Mouse (Mus musculus) forebrain, embryonic 13.5 days (tissue): ENCODE measurements around the gene Mta1. TPM values are rescaled to one million over a fixed set of nuclear protein-coding genes. Genes with fewer than 3 reads are reported as not detected.

Source experiments
- ATAC-seq: fragments of 200-750 bp; cut with Nextera tagmentation; 2 replicates; pipeline ENCODE4 v1.8.0; 2017
- H3K27ac ChIP-seq: fragments of 300-500 bp; sonication (generic); 2 replicates; pipeline ENCODE4 v1.5.1; 2015; ENCODE audit warnings: inconsistent platforms, mild to moderate bottlenecking, moderate library complexity
- H3K27me3 ChIP-seq: fragments of 300-500 bp; sonication (generic); 2 replicates; pipeline ENCODE4 v1.6.1; 2015; ENCODE audit warnings: mild to moderate bottlenecking, inconsistent platforms
- H3K36me3 ChIP-seq: fragments of 300-500 bp; sonication (generic); 2 replicates; pipeline ENCODE4 v1.6.1; 2015; ENCODE audit warnings: mild to moderate bottlenecking, inconsistent platforms; ENCODE audit not compliant: poor library complexity, severe bottlenecking
- H3K4me1 ChIP-seq: fragments of 300-500 bp; sonication (generic); 2 replicates; pipeline ENCODE4 v1.6.1; 2015; ENCODE audit warnings: inconsistent platforms
- H3K4me2 ChIP-seq: fragments of 300-500 bp; sonication (generic); 2 replicates; pipeline ENCODE4 v1.6.1; 2015; ENCODE audit warnings: inconsistent platforms, mild to moderate bottlenecking, moderate library complexity
- H3K4me3 ChIP-seq: fragments of 300-500 bp; sonication (generic); 2 replicates; pipeline ENCODE4 v1.5.1; 2015; ENCODE audit warnings: mild to moderate bottlenecking, inconsistent platforms
- H3K9ac ChIP-seq: fragments of 300-500 bp; sonication (generic); 2 replicates; pipeline ENCODE4 v1.6.1; 2015; ENCODE audit warnings: mild to moderate bottlenecking, inconsistent platforms
- H3K9me3 ChIP-seq: fragments of 300-500 bp; sonication (generic); replicated peaks from 2 replicates; pipeline ENCODE4 v1.6.1; 2016; ENCODE audit warnings: inconsistent platforms
- WGBS: fragments of 180-500 bp; shearing (Covaris S2); methylation state at CpG from one replicate; pipeline ENCODE4 v1.1.7; 2015; 5-methylcytosine and 5-hydroxymethylcytosine counted together
- polyA plus RNA-seq: library from polyadenylated mRNA; unstranded; fragments of >200 nt; fragmentation: Nextera tagmentation; extraction: Ambion mirVana; gene quantifications from 2 replicates; pipeline ENCODE4 v1.2.1, GENCODE M21; 2015

The Mta1 gene
- polyA plus RNA-seq, 1 experiment from 2014 or later, result 19.5 TPM

DNA sequence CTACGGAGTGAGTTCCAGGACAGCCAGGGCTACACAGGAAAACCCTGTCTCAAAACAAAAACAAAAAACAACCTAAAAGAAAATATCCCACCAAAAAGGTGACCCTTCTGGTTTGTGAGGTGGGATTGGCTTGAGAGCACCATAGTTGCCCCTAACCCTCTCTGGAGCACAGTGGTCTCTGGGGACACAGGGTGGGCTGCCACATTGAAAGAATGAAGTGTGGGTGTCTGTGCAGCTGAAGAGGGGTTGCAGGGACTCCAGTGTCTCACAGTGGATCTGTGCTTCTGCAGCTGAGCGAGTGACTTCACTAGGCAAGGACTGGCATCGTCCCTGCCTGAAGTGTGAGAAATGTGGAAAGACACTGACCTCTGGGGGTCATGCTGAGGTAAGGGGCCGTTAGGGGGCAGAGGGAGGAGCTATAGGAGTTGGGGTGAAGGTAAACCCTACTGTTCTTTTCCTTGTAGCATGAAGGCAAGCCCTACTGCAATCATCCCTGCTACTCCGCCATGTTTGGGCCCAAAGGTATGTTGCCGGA lies 55.0 kb downstream of the Mta1 start:
- 85% methylated on average over 6 of the region's 6 CpGs for WGBS
- Histone ChIP-seq H3K9me3 (no peaks in the 10 kb centered on the region), H3K4me1 (peaks cover 48% of the 10 kb centered on the region), H3K9ac (no peak overlapping the region), H3K27ac (no peak overlapping the region), H3K36me3 (no peaks in the 10 kb centered on the region), H3K4me2 (no peak overlapping the region), H3K27me3 (peaks cover 45% of the 10 kb centered on the region), H3K4me3 (no peak overlapping the region)
- ATAC-seq, result no peak

DNA sequence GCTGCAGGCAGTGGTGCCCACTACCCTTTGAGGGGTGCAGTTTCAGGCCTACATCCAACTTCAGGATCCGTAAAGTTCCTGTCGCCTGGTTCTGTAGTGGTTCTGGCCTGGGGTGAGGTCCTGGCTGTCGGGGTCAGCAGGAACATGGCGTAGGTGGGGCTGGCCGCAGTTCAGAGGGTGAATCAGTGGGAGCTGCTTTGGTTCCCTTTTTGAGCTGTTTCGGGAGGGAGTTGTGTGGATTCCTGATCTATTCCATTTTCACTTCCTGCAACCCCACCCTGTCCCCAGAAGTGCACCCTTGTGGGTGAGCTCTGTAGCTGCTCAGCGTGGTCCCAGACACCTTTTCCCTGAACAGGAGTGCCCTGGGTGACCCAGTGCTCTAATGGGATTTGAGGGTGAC lies 55.9 kb downstream of the Mta1 start:
- Histone ChIP-seq H3K4me2 (no peak overlapping the region), H3K4me1 (peaks cover 41% of the 10 kb centered on the region), H3K9me3 (no peaks in the 10 kb centered on the region), H3K36me3 (no peaks in the 10 kb centered on the region), H3K4me3 (no peak overlapping the region), H3K27ac (no peak overlapping the region), H3K27me3 (peaks cover 38% of the 10 kb centered on the region), H3K9ac (no peak overlapping the region)
- ATAC-seq, result no peak
- 90% methylated on average over 7 of the region's 7 CpGs for WGBS

DNA sequence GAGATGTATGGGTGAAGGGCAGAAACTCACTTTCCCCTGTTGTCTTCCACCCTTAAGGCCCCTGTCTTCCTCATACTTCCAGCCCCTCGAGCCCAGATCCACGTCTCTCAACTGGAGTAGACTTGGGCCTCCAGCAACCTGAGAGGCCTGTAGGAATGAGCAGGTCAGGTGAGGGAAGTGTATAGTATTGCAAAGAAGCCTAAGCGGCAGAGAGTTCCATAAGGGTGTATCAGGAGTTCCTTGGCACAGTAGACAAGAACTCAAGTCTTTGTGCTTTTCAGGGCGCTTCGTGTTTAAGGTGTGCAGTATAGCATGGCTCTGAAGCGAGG lies 56.6 kb downstream of the Mta1 start:
- peak overlapping the region; percentile 61; the same call in 1 of the 2 replicates for H3K4me3 ChIP-seq
- no peak overlapping the region for H3K27ac ChIP-seq
- ATAC-seq, result no peak
- no peaks in the 10 kb centered on the region for H3K9me3 ChIP-seq
- no peak overlapping the region for H3K9ac ChIP-seq
- 80% methylated on average over 6 of the region's 6 CpGs for WGBS
- H3K4me2 ChIP-seq, result peak overlapping the region; percentile 92
- no peaks in the 10 kb centered on the region for H3K36me3 ChIP-seq
- H3K4me1 ChIP-seq, result peaks cover 35% of the 10 kb centered on the region
- H3K27me3 ChIP-seq, result peaks cover 38% of the 10 kb centered on the region

DNA sequence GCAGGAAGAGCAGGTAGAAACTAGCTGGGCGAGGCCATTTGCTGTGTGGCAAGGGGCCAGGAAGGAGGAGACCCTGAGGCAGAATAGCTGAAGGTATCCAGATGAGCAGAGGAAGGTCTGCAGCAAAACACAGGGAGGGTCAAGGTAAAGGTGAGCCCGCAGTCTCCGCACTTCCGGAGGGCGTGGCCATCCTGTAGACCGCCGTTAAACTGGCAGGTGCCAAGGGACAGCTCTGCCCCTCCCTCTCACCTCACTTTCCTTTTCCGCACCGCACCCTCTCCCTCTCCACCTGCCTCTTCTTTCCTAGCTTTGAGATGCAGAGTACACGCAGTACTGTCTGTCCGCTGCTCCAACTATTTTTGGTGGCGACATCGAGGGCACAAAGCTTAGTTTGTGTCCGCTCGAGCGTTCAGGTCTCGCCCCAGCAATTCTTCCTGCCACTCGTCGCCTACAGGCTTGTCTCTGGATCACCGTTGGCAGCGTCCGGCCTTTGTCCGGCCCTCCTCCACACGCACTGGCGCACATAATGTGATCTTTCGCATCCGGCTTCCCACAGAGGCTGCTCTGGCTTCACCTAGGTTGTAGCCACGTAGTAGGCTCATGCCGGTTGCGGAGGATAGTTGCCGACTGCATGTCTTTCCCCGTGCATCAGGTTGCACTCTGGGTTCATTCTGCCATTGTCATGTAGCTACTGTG lies 57.1 kb downstream of the Mta1 start:
- ATAC-seq, result peak; percentile 0
- WGBS, result 5% methylated on average over 32 of the region's 32 CpGs
- no peaks in the 10 kb centered on the region for H3K9me3 ChIP-seq
- H3K4me1 ChIP-seq, result peaks cover 35% of the 10 kb centered on the region
- H3K9ac ChIP-seq, result peak overlapping the region; percentile 63
- peaks cover 38% of the 10 kb centered on the region for H3K27me3 ChIP-seq
- peak overlapping the region; percentile 92 for H3K4me2 ChIP-seq
- H3K36me3 ChIP-seq, result 0 out of 2 replicates have a peak, but pooled peaks cover 4% of the 10 kb centered on the region
- peak overlapping the region; percentile 61 for H3K4me3 ChIP-seq
- peak overlapping the region; percentile 54 for H3K27ac ChIP-seq

DNA sequence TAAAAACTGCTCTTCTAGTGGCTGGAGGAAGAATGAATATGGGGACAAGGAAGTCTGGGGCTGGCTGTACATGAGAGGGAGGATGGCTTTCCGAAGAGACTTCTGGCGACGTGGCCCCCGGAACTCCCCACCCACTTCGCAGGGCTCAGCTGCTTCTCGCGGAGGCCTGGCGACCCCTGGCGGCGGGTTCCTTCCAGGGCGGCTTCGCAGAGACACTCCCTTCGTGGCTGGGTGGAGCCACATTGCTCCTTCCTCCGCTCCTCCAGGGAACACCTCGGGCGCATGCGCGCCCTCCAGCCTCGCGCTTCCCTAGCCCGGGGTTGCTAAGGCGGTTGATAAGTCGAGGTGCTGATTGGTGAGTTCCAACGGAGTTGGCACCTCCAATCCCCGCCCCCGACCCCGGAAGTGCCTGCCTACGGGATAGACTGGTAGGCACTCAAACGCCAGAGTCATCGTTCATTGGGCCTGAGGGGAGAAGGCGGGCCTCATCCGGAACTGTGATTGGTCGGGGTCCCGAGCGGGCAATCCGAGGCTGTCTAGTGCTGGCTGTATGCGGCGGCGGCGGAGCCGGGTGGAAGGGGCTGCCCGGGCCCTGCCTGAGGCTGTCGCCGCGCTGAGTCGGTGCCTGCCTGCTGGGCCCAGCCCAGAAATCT lies 57.9 kb downstream of the Mta1 start, which contains the start of gene Tedc1:
Gene Tedc1 (plus strand): TSS at position 535 of the 653 bp plus-strand sequence.
- Histone ChIP-seq H3K4me1 (peaks cover 35% of the 10 kb centered on the region), H3K4me2 (peak within 1 kb of the TSS; percentile 92), H3K9ac (peak within 1 kb of the TSS; percentile 65), H3K4me3 (peak within 1 kb of the TSS; percentile 61), H3K27ac (peak within 1 kb of the TSS; percentile 54), H3K27me3 (peaks cover 30% of the 10 kb centered on the region), H3K9me3 (no peaks in the 10 kb centered on the region), H3K36me3 (0 out of 2 replicates have a peak, but pooled peaks cover 6% of the 10 kb centered on the region)
- 1% methylated on average over 46 of the region's 46 CpGs for WGBS
- ATAC-seq, result peak; percentile 98

DNA sequence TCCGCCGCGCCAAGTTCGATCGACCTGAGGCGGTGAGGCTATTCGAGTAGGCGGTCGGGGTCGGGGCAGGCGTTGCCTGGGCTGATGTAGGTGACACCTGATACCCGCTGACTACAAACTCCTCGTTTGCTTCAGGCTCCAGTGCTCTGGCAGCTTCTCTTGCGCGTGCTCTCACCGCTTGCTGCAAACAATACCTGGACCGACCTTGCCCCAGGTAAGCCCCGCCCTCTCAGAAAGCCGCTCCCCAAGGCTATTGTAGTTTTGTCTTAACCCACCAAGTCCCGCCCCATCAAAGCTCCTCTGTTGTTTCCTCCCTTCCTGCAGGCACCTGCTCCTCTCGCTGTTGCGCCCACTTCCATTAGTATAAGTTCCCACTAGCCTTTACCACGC lies 58.5 kb downstream of the Mta1 start:
- no peak overlapping the region for H3K27ac ChIP-seq
- no peak for ATAC-seq
- H3K9ac ChIP-seq, result peak overlapping the region; percentile 65
- H3K36me3 ChIP-seq, result peaks cover 11% of the 10 kb centered on the region; the same call in 1 of the 2 replicates
- H3K4me3 ChIP-seq, result peak overlapping the region; percentile 61
- under 1% methylated on average over 23 of the region's 23 CpGs for WGBS
- peaks cover 31% of the 10 kb centered on the region for H3K4me1 ChIP-seq
- H3K4me2 ChIP-seq, result peak overlapping the region; percentile 92
- H3K27me3 ChIP-seq, result peaks cover 25% of the 10 kb centered on the region
- H3K9me3 ChIP-seq, result no peaks in the 10 kb centered on the region

DNA sequence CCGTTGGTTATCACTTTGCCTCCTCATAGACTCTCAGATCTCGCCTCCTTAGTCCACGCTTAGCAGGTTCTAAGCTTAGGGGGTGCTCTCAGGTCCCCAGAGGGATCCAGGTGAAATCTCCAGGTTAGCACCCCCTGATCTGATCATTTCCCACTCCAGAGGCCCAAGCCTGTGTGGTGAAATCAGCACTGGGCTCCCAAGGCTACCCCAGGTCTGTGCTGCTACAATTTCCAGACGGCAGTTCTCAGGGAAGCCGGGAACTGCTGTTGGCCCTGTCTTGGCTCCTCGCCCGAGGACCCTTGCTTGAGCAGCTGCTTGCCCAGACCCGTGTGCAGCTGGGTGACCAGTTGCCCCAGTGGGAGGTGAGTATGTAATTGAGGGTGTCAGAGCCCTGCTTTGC lies 58.9 kb downstream of the Mta1 start:
- H3K4me3 ChIP-seq, result peak overlapping the region; percentile 61
- H3K9ac ChIP-seq, result peak overlapping the region; percentile 65
- peaks cover 20% of the 10 kb centered on the region for H3K27me3 ChIP-seq
- H3K27ac ChIP-seq, result no peak overlapping the region
- 29% methylated on average over 8 of the region's 8 CpGs for WGBS
- no peaks in the 10 kb centered on the region for H3K9me3 ChIP-seq
- H3K4me1 ChIP-seq, result peaks cover 27% of the 10 kb centered on the region
- peak overlapping the region; percentile 92 for H3K4me2 ChIP-seq
- peaks cover 16% of the 10 kb centered on the region for H3K36me3 ChIP-seq
- no peak for ATAC-seq

DNA sequence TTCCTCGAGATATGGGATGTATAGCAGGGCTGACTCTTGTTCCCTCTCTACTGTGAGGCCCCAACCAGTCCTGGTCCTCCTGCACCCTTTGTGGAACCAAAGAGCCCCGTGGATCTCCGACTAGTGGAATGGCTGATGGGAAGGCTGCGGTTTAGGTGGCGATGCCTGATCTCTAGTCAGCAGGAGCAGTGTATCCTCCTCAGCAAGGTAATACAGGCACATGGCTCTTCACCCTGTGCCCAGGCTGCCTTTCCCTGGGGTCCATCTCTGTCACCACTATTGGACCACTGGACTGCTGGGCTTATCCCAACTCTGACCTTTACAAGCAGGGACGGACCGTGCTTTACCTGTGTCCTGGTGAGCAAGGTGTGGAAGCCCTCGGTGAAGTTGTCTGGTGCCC lies 59.4 kb downstream of the Mta1 start:
- Histone ChIP-seq H3K4me2 (peak overlapping the region; percentile 92), H3K9ac (peak overlapping the region; percentile 65; the same call in 1 of the 2 replicates)
- WGBS, result 92% methylated on average over 8 of the region's 8 CpGs

DNA sequence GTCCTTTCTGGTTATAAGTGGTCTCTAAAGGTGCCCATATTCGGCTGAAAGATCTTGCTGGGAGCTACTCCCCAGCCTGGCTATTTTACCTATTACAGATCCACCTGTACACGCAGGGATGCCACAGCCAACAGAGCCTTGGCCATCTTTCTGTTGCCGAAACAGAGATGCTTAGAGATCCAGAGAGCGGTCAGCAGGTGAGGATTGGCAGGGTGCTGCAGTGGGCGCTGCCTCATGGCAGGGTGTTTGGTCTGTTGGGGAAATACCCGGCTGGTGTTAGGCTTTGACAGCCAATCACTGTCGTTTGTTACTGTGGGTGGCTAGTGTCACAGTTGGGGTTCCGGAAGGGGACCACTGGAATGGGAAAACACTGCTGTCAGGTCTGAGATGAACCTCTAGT lies 59.9 kb downstream of the Mta1 start:
- H3K9ac ChIP-seq, result no peak overlapping the region

More for the DNA sequence above, 59.4 kb downstream of the Mta1 start:
- peak overlapping the region; percentile 61; the same call in 1 of the 2 replicates for H3K4me3 ChIP-seq
- H3K27me3 ChIP-seq, result peaks cover 15% of the 10 kb centered on the region
- H3K27ac ChIP-seq, result no peak overlapping the region
- peaks cover 25% of the 10 kb centered on the region for H3K4me1 ChIP-seq
- peaks cover 21% of the 10 kb centered on the region for H3K36me3 ChIP-seq
- no peak for ATAC-seq
- H3K9me3 ChIP-seq, result no peaks in the 10 kb centered on the region

DNA sequence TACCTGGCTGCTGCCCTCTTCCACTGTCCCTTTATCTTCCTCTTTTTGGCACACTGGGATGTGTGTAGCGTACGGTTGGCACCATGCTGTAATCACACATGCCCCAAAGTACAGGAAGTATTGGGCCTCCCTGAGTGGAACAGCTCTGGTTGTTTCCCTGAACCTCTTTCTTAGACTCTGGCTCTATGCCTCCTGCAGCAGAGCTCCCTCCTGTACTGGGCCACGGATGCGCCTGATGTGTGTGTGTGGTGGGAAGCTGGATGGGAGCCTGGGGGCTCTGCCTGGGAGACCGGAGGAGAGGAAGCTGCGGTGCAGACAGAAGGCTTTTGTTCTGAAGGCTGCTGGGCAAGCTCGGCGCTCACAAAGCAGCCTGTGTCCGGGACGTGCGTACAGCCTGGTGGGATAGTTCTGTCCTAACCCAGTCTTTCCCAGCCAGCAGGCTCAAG lies 65.5 kb downstream of the Mta1 start:
- 68% methylated on average over 11 of the region's 11 CpGs for WGBS
- H3K9ac ChIP-seq, result 0 out of 2 replicates have a peak overlapping the region, but pooled peaks have one; percentile 26

More for the DNA sequence above, 59.9 kb downstream of the Mta1 start:
- Histone ChIP-seq H3K4me2 (peak overlapping the region; percentile 92; the same call in 1 of the 2 replicates), H3K36me3 (peaks cover 26% of the 10 kb centered on the region), H3K4me3 (no peak overlapping the region), H3K27ac (no peak overlapping the region), H3K4me1 (peaks cover 25% of the 10 kb centered on the region), H3K27me3 (peaks cover 11% of the 10 kb centered on the region), H3K9me3 (no peaks in the 10 kb centered on the region)
- no peak for ATAC-seq
- 91% methylated on average over 8 of the region's 8 CpGs for WGBS

DNA sequence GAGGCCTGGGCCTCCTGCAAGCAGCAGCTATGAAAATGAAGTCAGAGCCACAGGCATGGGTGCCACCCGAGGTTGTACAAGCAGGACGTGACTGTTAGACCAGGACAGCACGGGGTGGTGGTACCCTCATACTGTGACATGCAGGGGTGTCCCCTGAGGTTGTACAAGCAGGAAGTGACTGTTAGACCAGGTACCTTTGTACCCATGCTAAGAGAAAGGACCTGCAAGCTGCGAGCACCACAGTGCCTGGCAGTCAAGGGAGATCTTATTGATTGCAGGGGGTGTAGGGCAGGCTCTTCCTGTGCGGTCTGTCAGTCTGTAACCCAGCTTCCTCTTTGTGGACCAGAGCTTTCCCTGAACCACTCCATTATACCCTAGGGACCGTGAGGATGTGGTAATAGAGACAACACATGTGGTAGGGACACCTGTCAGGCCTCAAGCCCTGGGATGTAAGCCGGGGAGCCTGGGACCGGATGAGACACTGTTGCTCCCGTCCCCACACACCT lies 70.0 kb downstream of the Mta1 start:
- WGBS, result 87% methylated on average over 9 of the region's 9 CpGs
- Histone ChIP-seq H3K27ac (no peak overlapping the region), H3K4me2 (no peak overlapping the region), H3K36me3 (peaks cover 13% of the 10 kb centered on the region), H3K4me1 (no peaks in the 10 kb centered on the region), H3K4me3 (no peak overlapping the region), H3K9me3 (no peaks in the 10 kb centered on the region), H3K27me3 (no peaks in the 10 kb centered on the region), H3K9ac (no peak overlapping the region)
- ATAC-seq, result no peak

More for the DNA sequence above, 65.5 kb downstream of the Mta1 start:
- Histone ChIP-seq H3K27ac (peak overlapping the region; percentile 63), H3K9me3 (no peaks in the 10 kb centered on the region), H3K36me3 (peaks cover 40% of the 10 kb centered on the region), H3K4me1 (no peaks in the 10 kb centered on the region), H3K4me2 (no peak overlapping the region), H3K27me3 (no peaks in the 10 kb centered on the region), H3K4me3 (no peak overlapping the region)
- ATAC-seq, result peak; percentile 60
